Mouse (Mus musculus) lung, postnatal 14 days (tissue): ENCODE measurements around the gene Pdzrn3.

Experiments
- DNase-seq: peaks from one replicate; pipeline ENCODE4 v3.0.0; 2021

The Pdzrn3 gene

DNA sequence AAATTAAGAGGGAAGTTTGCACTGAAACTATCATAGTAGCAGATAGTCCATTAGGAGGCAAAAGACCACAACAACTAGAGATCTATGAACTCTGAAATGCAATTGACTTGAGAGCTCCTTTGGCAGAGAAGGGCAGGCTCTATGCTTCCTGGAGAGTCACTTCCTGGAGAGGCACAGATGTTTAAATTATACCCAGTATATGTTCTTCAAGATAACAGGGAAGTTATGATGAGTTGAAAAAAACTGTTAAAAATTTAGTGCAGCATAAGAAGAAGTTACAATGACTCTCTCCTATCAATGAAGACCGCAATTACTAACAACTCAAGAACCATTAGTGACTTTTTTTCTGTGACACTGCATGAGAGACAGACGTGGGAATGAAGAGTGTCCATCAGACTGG lies 90.6 kb downstream of the Pdzrn3 start:
- DNase-seq: no peak

DNA sequence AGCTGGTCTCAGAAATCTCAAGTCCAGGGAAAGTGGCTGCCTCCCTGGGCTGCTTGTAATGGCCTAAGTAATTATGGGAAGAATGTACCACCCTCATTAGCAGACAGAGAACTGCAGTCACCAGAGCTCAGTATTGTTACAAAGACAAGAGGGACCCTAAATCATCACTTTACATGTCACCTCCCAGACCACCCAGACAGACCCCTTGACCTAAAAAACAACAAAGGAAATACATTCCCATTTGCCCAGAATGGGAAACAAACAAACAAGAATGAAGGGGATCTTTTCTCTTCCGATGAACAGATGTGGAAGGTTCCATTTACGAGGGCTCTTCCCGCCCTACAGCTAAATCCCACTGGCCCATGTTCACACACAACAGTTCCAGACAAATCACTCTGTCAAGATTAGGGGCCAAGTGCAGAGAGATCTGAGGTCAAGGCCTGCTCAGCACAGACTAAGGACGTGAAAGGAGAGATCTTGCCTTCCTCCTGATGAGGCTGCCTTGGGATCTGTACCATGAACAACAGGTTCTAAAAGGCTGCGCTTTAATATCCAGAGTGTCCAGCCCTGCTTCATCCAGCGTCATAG lies 93.2 kb downstream of the Pdzrn3 start:
- DNase-seq: no peak

DNA sequence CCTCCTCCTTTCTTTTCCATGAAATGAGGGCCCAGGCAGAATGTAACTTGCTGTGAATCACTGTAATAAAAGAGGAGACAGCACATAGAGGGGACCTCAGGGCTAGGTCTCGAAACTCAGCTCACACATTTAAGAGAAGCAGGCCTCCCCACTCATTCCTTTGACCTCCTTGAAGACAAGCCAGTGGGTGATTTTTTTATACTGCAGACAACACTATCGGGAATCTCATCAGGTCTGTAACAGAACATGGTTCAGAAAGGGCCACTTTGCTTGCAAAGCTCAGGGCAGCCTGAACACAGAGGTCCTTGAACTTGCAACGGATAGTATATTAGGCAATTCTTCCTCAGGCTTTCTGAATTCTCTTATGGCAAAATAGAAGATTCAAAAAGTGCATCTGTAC lies 93.8 kb downstream of the Pdzrn3 start:
- no peak for DNase-seq

DNA sequence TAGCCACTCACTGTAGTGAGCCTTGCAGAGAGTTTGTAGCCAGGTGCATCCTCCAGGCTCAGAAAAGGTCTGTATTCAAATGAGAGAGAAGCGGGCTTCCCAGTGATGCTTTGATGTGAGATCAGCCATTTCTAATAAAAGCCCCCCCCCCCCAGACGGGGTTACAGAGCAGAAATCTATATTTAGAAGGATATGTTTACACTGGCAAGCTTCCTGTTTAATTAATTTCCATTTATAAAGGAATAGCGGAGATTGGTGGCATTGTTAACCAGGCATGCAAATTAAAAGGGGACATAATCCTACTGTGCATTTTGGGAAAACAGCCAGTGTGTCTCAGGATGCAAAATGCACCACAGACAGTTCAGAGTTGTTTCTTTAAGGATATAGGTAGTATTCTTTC lies 96.1 kb downstream of the Pdzrn3 start:
- DNase-seq: no peak

DNA sequence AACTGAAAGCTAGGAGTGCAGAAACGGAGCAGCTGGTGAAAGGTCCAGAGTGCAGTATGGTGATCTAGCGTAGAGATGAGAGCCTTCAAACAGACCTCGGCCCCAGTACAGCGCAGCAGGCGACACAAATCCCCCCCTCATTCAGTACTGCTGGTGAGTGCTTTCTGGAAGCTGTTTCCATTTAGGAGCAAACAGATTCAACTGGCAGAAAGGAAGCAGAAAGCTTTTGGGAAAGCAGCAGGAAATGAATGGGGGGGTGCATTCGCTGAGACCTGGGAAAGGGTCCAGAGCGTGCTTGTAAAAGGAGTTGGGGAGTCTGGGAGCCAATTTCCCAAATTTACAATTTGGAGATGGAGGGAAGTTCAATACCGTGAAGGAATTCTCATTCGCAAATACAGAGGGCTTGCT lies 96.9 kb downstream of the Pdzrn3 start:
- DNase-seq: no peak

DNA sequence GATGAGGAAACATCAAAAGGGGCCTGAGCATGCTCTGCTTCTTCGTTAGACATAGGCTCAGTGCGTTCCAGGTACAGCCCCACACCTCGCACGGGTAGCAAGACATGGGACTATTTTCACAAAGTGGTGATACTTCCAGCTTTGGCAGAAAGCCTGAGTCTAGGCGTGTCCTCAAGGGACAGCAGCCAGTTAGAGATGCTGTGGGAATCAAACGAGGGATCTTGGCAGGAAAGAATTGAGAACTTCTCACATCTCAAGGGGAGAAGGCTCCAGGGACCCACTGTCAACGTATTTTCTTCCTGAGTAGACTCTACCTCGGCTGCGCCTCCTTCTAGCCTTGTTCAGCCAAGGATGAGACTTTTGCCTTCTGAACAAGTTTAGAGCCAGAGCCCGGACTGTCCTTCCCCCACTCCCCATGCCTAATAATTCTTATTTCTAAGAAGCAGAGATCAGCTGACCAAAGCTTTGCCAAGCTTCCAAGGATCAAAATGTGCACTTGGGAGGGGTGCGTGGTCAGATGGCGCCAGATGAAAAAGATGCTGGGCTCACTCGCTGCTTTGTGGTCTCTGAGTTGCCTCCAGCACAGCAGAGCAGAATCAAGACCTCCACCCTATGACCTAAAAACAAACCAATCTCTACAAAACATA lies 99.3 kb downstream of the Pdzrn3 start:
- peak; percentile 29 for DNase-seq

DNA sequence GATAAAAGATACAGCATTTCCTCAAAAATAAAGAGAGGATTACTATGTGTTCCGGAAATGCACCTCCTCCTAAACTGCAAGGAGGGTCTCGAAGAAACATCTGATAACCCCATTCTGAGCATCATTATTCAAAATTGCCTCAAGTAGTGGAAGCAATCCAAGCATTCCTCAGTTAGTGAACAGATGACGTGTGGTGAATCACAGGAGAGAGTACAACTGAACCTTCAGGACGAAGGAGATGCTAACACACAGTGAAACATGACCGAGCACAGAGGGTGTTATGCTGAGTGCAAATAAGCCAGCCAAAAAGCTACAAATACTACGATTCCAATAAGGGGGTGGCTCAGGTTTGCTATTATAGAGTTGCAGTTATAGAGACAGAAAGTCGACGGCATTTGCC lies 101.4 kb downstream of the Pdzrn3 start:
- DNase-seq: no peak

DNA sequence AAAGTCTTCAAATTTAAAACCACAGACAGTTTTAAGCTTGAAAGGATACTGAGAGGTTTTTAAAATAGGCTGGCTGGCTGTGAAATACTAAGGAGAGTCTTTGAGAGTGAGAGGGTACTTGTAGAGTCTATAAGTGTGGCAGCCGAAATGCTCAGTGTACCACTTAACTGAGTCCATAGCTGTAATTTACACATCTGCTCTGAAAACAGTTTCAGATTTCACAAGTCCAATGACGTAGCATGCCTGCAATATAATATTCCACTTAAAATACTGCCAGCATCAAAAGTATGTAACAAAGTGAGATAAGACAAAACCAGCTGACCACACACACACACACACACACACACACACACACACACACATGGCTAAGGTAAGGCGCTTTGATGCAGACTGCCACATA lies 101.9 kb downstream of the Pdzrn3 start:
- DNase-seq: no peak

DNA sequence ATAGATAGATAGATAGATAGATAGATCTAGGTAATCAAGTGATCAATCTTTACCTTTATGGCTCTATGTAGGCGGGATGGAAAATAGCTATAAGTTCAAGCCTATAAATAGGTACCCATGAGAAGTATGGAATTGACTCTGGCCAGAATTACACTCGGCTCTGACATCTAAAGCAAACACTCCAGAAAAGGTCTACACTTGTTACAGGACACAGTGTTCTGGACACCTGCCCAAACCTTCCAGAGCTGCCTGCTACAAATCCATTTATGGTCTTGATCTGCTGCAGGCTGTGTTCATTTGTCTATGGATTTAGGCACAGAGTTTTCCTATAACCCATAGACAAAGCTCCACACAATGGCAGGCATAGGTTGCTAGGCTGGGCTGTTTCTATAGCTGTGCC lies 102.9 kb downstream of the Pdzrn3 start:
- peak; percentile 57 for DNase-seq

DNA sequence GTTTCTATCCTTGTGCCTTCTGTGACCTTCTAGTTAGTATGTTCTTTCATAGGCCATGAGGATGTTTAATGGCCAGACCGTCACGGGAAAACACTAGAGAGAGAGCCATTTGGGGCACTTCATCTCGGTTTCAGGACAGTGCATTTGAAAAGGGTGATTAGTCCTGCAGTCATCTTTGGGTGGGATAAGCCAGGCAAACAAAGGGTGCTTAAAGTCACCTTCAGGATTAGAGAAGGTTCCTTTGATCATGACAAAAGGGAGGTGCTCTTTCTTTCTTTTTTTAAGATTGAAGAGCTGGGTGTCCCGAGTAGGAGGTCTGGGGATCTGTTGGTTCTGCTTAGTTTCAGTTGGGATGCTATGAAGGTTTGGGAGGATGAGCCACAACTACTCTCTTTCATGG lies 105.4 kb downstream of the Pdzrn3 start:
- DNase-seq: no peak

DNA sequence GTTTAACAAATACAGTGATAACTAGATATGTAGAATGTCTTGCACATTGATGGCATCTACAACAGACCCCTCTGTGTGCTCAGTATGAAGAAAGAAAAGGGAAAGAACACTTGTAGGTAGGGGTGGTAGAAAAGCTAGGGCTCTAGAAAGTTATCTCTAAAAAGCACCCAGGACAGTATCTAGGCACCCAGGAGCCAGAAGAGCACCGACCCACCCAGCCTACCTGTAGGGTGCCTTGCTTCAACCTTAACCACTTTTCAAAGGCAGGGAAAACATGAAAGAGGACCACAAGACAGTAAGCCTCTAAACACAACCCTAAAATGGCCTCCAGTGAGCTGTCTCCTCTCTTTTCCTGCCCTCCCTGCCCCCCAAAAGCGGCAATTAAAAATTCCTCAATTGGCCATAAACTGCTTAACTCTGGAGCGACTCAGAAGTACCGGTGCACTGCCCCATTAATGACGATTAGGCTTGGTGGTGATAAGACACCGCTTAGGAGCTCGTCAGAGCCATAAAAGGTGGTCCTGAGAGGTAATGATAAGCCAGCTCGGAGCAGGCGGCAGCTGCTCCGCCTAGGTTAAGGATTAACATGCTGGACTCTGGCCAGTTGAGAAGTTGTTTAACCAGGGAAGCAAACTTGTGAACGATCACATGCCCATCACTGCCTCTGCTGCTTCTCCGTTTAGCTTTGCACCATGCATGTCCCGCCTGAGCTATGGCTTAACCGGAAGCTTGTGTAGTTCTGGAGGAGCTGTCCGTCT lies 106.1 kb downstream of the Pdzrn3 start:
- DNase-seq: no peak

DNA sequence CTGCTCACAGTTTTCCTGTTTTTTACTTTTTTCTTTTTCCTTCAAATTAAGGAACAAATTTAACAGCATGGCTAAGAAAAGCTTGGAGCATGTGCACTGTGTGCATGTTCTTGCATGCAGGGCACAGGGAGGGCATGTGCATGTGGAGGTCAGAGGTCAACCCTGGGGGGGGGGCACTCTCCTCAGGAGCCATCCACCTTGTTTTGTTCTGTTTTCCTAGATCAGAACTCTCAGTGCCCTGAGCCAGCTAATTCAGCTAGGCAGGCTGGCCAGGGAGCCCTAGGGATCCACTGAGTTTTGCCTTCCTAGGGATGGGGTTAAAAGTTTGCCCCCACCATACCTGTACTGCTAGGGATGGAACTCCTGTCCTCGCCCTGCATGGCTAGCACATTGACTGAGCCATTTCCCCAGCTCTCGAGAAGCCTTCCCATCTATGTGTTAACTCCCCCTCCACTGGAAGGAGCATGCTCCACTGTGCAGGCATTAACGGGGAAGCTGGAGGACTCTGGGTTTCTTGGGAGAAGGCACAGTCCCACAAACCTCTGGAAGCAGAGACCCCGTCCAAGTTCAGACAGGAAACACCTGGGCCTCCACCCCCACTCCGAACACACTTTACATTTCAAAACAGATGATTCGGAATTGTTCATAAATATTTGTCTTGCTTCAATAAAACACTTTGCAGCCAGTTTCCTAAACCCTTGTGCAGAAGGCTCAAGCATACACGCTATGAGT lies 107.4 kb downstream of the Pdzrn3 start:
- DNase-seq: no peak

DNA sequence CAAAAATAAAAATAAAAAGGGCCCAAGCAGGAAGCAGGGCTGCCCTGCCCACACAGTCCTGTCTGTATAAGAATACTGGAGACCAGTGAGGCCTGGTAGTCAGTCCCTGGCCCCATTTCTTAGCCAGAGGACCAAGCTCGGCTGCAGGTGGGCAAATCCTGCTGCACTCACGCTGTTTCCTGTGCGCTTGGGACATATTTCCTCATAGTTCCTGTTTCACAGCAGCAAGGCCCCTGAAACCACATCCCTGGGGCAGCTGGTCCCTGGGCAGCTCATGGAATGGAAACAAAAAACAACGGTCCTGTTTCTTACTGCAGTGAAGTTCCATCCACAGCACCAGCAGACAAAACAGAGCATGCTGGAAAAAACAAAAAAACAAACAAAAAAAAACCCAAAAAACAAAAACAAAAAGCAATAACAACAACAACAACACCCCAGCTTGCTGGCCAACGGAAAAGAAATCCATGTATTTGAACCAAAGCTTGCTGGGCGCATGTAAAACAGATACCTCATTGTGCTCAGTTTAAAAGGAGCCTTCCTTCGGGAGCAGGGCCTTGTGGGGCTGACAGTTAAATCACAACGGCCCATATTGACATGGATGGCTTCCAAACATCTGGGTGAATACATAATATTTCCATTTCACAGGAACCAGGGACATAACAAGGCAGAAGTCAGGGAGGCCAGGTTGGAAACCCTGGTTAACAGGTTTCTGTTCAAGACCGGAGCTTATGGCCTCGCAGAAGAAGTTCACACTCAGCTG lies 108.2 kb downstream of the Pdzrn3 start:
- DNase-seq: no peak

DNA sequence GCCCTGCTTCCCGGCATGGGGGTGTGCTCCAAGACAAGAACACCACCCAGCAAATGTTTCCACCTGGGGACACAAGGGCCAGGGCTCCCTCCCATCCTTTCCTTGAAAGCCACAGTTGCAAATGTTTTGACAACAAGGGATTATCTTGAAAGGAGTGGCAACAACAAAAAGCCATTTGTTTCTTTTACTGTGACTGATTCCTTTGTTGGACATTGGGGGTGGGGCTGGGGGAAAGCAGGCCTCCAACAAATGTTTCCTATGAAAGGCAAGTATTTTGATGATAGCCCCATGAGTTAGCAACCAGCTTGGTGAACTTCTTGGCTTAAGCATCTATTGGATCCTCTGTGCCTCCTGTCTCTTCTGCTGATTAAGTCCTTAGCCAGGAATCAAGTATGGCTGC lies 109.4 kb downstream of the Pdzrn3 start:
- no peak for DNase-seq

DNA sequence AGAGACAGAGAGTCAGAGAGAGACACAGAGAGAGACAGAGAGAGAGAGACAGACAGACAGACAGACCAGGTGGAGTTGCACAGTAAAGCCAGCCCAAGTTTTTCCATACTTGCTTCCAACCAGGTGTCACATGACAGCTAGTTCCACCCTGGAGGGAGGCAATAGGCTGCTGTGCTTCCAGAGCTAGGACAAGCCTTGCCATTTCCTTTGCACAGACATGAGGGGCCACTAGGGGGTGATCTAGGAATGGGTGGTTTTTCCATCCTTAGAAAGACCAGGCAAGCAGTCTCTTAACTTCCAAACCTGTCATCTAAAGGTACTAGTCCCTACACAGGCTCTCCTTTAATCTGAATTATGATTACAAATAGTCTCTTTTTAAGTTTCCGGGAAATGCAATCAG lies 110.9 kb downstream of the Pdzrn3 start:
- peak; percentile 83 for DNase-seq

DNA sequence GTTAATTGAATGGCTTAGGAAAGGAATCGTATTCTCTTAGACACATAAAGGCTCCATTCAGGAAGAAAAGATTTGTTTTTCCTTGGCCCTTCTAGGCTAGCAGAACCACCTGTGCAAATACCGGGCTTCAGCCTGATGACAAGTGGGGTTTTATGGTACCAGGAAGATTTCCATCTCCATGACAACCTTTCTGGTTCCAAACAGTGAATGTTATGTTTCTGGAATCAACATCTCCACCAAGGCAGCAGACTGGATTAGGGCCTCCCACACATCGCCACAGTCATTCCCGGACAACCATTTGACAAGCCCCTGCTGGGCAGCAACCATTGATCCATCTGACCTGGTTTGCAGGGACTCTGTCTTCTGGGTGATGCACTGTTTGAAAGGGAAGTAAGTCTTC lies 114.2 kb downstream of the Pdzrn3 start:
- no peak for DNase-seq

DNA sequence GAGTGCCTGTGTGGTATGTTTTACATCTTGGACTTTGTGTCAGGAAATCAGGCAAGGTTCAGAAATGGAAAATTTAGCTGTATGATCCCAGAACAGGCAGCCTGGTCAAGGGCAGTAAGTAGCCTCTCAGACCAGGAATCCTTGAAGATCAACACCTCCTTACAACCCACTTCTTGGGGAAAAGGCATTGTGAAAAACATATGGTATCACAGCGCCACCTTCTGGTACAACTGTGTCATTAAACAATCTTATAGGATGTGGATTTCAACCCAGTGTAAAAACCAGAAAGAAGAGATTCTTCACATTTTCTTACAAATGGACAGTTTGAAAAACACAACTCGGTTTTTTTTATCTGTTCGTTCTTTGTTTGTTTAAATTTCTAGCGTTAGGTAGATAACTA lies 116.2 kb downstream of the Pdzrn3 start:
- peak; percentile 69 for DNase-seq

DNA sequence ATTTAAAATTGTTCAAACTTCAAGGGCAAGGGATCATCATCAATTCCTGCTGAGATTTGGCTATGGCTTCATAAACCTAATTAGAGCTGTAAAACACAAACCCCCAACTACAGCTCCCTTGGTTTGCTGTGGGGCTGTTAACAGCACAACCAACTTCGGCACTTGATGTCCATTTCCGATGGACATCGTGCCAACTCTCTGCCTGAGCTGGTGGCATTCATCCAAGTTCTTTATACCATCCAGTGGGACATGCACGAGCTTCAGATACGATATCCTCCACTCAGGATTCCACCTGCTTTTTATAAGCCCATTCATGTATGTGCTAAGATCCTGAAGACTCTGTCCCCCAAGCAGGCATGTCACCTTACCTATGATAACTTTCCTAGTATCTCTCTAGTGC lies 118.3 kb downstream of the Pdzrn3 start:
- no peak for DNase-seq

DNA sequence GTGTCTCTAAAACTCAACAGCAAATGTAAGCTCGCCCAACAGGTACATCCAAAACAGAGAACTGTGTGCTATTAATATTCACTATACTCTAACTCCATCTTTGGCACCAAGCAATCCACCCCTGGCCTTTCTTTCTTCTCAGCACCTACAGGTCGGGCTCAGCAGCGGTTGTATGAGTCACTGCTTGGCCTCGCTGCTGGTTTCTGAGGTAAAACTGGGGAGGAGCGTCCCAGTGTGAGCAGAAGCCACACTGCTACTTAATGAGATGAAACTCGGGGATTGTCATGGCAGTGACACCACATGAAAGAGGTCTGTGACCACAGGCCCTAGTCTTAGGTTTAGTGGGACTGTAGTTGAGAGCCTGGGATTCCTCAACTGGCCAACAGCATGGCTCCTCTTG lies 120.3 kb downstream of the Pdzrn3 start:
- no peak for DNase-seq

DNA sequence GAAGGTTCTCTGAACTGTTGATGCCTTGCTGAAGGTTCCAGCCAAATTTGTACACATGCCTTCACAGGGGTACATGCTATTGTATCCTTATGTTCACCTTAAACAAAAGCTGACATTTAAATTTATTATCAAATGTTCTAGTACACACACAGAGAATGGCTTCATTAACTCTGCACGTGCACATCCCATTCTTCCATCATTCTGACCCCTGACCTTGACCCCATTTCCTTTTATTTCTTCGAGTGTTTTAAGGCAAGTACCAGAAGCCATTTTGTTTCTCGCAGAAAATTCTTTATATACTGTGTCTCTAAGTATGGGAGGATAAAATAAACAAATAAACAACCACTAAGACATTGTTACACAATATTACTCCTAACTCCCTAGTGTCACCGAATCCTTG lies 123.0 kb downstream of the Pdzrn3 start:
- DNase-seq: no peak

DNA sequence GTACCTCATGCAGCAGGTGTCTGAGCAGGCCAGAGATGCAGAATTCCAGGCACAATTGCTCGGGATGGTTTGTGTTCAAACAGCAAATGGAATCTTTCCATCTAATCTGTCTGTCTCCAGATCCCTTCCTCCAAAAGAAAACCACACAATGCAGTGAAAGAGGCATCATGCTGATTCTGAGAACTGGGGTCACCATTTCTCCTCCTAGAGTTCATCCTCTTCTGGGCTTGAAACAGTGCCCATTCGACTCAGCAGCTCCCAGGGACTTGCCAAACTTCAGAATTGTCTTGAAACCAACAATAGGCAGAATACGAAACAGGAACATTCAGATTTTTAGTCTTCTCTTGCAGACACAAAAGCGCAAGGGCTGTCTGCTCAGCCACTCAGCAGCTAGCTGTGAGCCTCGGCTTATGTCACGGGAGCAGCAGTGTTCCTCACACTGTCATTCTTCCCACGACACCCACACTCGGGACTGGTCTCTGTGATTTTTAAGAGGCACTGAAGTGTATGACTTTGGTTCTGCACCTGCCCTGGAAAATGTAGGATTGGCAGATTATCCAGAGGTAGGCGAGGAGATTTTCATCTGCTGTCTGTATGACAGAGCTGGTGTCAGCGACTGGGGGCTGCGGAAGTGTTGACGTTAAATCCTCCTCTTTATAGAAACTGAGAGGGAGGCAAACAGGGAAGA lies 125.6 kb downstream of the Pdzrn3 start:
- no peak for DNase-seq

DNA sequence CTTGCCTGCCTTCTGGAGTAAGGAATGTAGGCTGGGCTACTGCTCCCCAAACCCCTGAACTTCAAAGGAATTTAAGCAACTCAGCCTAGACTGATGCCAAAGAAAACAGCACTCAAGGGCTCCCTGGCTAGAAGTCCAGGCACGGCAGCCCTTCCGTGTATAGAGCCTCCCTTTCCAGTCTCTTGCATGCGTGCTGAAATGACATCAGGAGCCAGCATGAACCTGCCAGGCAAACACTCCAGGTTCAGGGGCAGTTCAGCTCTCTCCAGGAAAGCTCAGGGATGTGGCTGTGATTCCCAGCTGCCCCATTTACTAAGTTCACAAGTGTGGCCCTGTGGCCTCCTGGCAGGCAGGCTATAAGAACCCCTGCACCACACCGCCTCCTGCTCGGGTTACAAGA lies 126.5 kb downstream of the Pdzrn3 start:
- DNase-seq: peak; percentile 44
